Mouse (Mus musculus) embryonic facial prominence, embryonic 14.5 days (tissue): ENCODE data around the gene Hagh. TPM values are rescaled to one million over a fixed set of nuclear protein-coding genes. Genes with fewer than 3 reads are reported as not detected.
A peak's percentile ranks its signal among the peaks of the same experiment; 100 is the strongest.

Experiments
- ATAC-seq: fragments of 200-750 bp; cut with Nextera tagmentation; 2 replicates; pipeline ENCODE4 v1.8.0; 2017; ENCODE audit warnings: low read depth, moderate number of reproducible peaks, moderate TSS enrichment
- DNase-seq: peaks from one replicate; pipeline ENCODE4 v3.0.0-alpha.2; 2015; ENCODE audit warnings: low spot score
- H3K27ac ChIP-seq: fragments of 300-500 bp; sonication (generic); replicated peaks from 2 replicates; pipeline ENCODE4 v1.5.1; 2014; ENCODE audit warnings: low read depth, mild to moderate bottlenecking, low read length, moderate library complexity
- H3K27me3 ChIP-seq: fragments of 300-500 bp; sonication (generic); replicated peaks from 2 replicates; pipeline ENCODE4 v1.6.1; 2014; ENCODE audit warnings: low read length; ENCODE audit not compliant: control insufficient read depth, insufficient read depth
- H3K36me3 ChIP-seq: fragments of 300-500 bp; sonication (generic); 2 replicates; pipeline ENCODE4 v1.6.1; 2014; ENCODE audit warnings: low read length, mixed read lengths; ENCODE audit not compliant: control insufficient read depth, insufficient read depth
- H3K4me1 ChIP-seq: fragments of 300-500 bp; sonication (generic); 2 replicates; pipeline ENCODE4 v1.6.1; 2014; ENCODE audit warnings: antibody characterized with exemption, low read length; ENCODE audit not compliant: control insufficient read depth, insufficient read depth
- H3K4me2 ChIP-seq: fragments of 300-500 bp; sonication (generic); 2 replicates; pipeline ENCODE4 v1.6.1; 2014; ENCODE audit warnings: low read depth, mild to moderate bottlenecking, low read length, moderate library complexity, mixed read lengths
- H3K4me3 ChIP-seq: fragments of 300-500 bp; sonication (generic); 2 replicates; pipeline ENCODE4 v1.5.1; 2014; ENCODE audit warnings: low read depth, mild to moderate bottlenecking, low read length
- H3K9ac ChIP-seq: fragments of 300-500 bp; sonication (generic); 2 replicates; pipeline ENCODE4 v1.6.1; 2014; ENCODE audit warnings: low read depth, mild to moderate bottlenecking, low read length, moderate library complexity, mixed read lengths
- H3K9me3 ChIP-seq: fragments of 300-500 bp; sonication (generic); 2 replicates; pipeline ENCODE4 v1.6.1; 2016; ENCODE audit warnings: low read length; ENCODE audit not compliant: control insufficient read depth
- WGBS: fragments of 180-500 bp; shearing (Covaris S2); extraction: QIAGEN DNeasy Blood & Tissue Kit; methylation state at CpG from one replicate; pipeline ENCODE4 v1.1.7; 2014; 5-methylcytosine and 5-hydroxymethylcytosine counted together
- polyA plus RNA-seq: library from polyadenylated mRNA; unstranded; fragments of >200 nt; fragmentation: Nextera tagmentation; extraction: Ambion mirVana; gene quantifications from 2 replicates; pipeline ENCODE4 v1.2.1, GENCODE M21; 2014

The Hagh gene
- polyA plus RNA-seq, 1 experiment from 2014 or later: 43.3 TPM

- DNase-seq (no peak), ATAC-seq (no peak)
- H3K27ac ChIP-seq: no peak overlapping the region
- no peak overlapping the region for H3K4me2 ChIP-seq
- 60% methylated on average over 2 of the region's 2 CpGs for WGBS
- H3K9me3 ChIP-seq: no peaks in the 10 kb centered on the region
- no peaks in the 10 kb centered on the region for H3K27me3 ChIP-seq
- H3K4me1 ChIP-seq: no peaks in the 10 kb centered on the region
- H3K36me3 ChIP-seq: no peaks in the 10 kb centered on the region
- H3K9ac ChIP-seq: no peak overlapping the region
- H3K4me3 ChIP-seq: no peak overlapping the region
Measured at GRCm38 (mm10) chr17:24842631-24843030, 2.7 kb downstream of the Hagh start.

- ATAC-seq: no peak
- 55% methylated on average over 9 of the region's 9 CpGs for WGBS
- H3K9me3 ChIP-seq: no peaks in the 10 kb centered on the region
Measured at GRCm38 (mm10) chr17:24844525-24844924, 4.6 kb downstream of the Hagh start.

GRCm38 (mm10) chr17:24847386-24847785 is 7.4 kb downstream of the Hagh start:
- H3K9me3 ChIP-seq: no peaks in the 10 kb centered on the region

More at GRCm38 (mm10) chr17:24844525-24844924, 4.6 kb downstream of the Hagh start:
- DNase-seq: no peak
- H3K36me3 ChIP-seq: no peaks in the 10 kb centered on the region
- no peaks in the 10 kb centered on the region for H3K27me3 ChIP-seq
- H3K4me2 ChIP-seq: no peak overlapping the region
- no peak overlapping the region for H3K27ac ChIP-seq
- H3K4me3 ChIP-seq: no peak overlapping the region
- H3K4me1 ChIP-seq: peaks cover 9% of the 10 kb centered on the region
- H3K9ac ChIP-seq: no peak overlapping the region

GRCm38 (mm10) chr17:24848600-24849031 is 8.7 kb downstream of the Hagh start:
- ATAC-seq: no peak

More at GRCm38 (mm10) chr17:24847386-24847785, 7.4 kb downstream of the Hagh start:
- Histone ChIP-seq H3K4me2 (no peak overlapping the region), H3K27me3 (peaks cover 9% of the 10 kb centered on the region; the same call in 1 of the 2 replicates), H3K4me1 (peaks cover 13% of the 10 kb centered on the region), H3K27ac (no peak overlapping the region), H3K36me3 (no peaks in the 10 kb centered on the region), H3K9ac (no peak overlapping the region), H3K4me3 (no peak overlapping the region)
- 95% methylated on average over 1 of the region's 1 CpGs for WGBS
- DNase-seq (no peak), ATAC-seq (no peak)

GRCm38 (mm10) chr17:24849733-24850064 is 9.8 kb downstream of the Hagh start:
- peak overlapping the region; percentile 88 for H3K4me3 ChIP-seq
- WGBS: under 1% methylated on average over 18 of the region's 21 CpGs

More at GRCm38 (mm10) chr17:24848600-24849031, 8.7 kb downstream of the Hagh start:
- Histone ChIP-seq H3K9ac (no peak overlapping the region), H3K4me3 (peak overlapping the region; percentile 88; the same call in 1 of the 2 replicates), H3K27ac (no peak overlapping the region), H3K27me3 (peaks cover 9% of the 10 kb centered on the region; the same call in 1 of the 2 replicates), H3K4me2 (peak overlapping the region; percentile 65), H3K4me1 (peaks cover 13% of the 10 kb centered on the region), H3K36me3 (peaks cover 10% of the 10 kb centered on the region), H3K9me3 (no peaks in the 10 kb centered on the region)
- no peak for DNase-seq

GRCm38 (mm10) chr17:24850065-24850772 is 10.3 kb downstream of the Hagh start, which contains the start of gene Fahd1:
Gene Fahd1 (minus strand): TSS chr17:24850364.
- Histone ChIP-seq H3K27ac (peak within 1 kb of the TSS; percentile 85), H3K27me3 (peaks cover 9% of the 10 kb centered on the region; the same call in 1 of the 2 replicates), H3K36me3 (peaks cover 19% of the 10 kb centered on the region), H3K4me2 (peak within 1 kb of the TSS; percentile 65), H3K4me1 (peaks cover 13% of the 10 kb centered on the region), H3K9ac (peak within 1 kb of the TSS; percentile 76), H3K9me3 (no peaks in the 10 kb centered on the region), H3K4me3 (peak within 1 kb of the TSS; percentile 88)
- WGBS: under 1% methylated on average over 51 of the region's 58 CpGs
- DNase-seq: peak; percentile 99
- peak; percentile 100 for ATAC-seq

More at GRCm38 (mm10) chr17:24849733-24850064, 9.8 kb downstream of the Hagh start:
- Histone ChIP-seq H3K27me3 (peaks cover 9% of the 10 kb centered on the region; the same call in 1 of the 2 replicates), H3K36me3 (peaks cover 17% of the 10 kb centered on the region), H3K9ac (peak overlapping the region; percentile 76), H3K27ac (peak overlapping the region; percentile 85), H3K4me2 (peak overlapping the region; percentile 65), H3K4me1 (peaks cover 13% of the 10 kb centered on the region), H3K9me3 (no peaks in the 10 kb centered on the region)
- DNase-seq (no peak), ATAC-seq (peak; percentile 50; the same call in 1 of the 2 replicates)

- Histone ChIP-seq H3K27me3 (peaks cover 9% of the 10 kb centered on the region; the same call in 1 of the 2 replicates), H3K36me3 (peaks cover 22% of the 10 kb centered on the region), H3K4me3 (peak overlapping the region; percentile 88), H3K27ac (no peak overlapping the region), H3K4me2 (peak overlapping the region; percentile 65), H3K9ac (peak overlapping the region; percentile 72), H3K4me1 (peaks cover 13% of the 10 kb centered on the region), H3K9me3 (no peaks in the 10 kb centered on the region)
- 3% methylated on average over 15 of the region's 20 CpGs for WGBS
- ATAC-seq (no peak), DNase-seq (no peak)
Measured at GRCm38 (mm10) chr17:24850773-24851127, 10.8 kb downstream of the Hagh start.

- no peak for DNase-seq
- Histone ChIP-seq H3K4me3 (peak overlapping the region; percentile 88), H3K27me3 (peaks cover 9% of the 10 kb centered on the region; the same call in 1 of the 2 replicates), H3K4me1 (peaks cover 13% of the 10 kb centered on the region), H3K9me3 (no peaks in the 10 kb centered on the region), H3K4me2 (peak overlapping the region; percentile 65), H3K9ac (peak overlapping the region; percentile 72), H3K36me3 (peaks cover 24% of the 10 kb centered on the region), H3K27ac (no peak overlapping the region)
- WGBS: 74% methylated on average over 10 of the region's 10 CpGs
- ATAC-seq: no peak
Measured at GRCm38 (mm10) chr17:24851381-24852125, 11.6 kb downstream of the Hagh start.
